Mouse (Mus musculus) urinary bladder, postnatal 36 days (tissue): ENCODE data around the gene Astn2.
"Not testable (repeated sequence)": the region's sequence is repeated elsewhere in the genome, so short reads cannot be mapped to it uniquely, and the experiment has no call there.

Source experiments
- DNase-seq, 2 experiments: peaks; one replicate each; pipeline ENCODE4 v3.0.0; 2022; ENCODE audit warnings: low spot score in 2 of 2, mixed read lengths in 1 of 2

Astn2 gene

DNA sequence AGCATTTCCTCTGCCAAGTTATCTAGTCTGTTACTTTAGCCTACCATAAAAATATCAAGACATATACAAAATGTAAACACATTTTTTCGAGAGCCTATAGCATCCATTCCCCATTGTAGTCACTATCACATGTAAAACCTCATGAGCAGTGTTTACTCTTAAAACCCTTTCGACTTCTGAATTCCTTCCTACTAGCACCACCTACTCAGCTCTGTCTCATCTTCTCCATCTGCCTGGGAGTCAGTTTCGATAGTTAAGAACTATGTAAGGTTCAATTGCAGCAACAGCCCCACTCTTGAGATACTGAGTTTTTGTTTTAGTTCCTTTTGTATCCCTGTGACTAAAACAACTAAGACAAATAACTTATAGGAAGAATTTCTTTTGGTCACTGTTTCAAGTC is 651.5 kb downstream of the Astn2 start:
- no peak for DNase-seq

DNA sequence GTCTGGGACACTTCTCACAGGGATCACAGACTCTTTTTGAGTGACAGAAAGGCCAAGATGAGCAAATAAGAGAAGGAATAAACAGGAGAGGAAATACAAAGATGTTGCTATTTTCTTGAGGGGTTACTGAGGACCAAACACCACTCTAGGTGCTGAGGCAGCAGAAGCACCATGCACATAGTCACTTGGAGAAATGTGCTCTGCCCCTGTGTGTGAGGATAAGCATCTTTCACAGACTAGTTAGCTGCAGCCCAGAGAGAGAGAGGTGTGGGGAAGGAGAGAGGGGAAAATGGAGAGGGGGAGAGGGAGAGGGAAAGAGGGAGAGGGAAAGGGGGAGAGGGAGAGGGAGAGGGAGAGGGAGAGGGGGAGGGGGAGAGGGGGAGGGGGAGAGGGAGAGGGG is 659.6 kb downstream of the Astn2 start:
- DNase-seq: no peak

GRCm38 (mm10) chr4:65744088-65744610 is 660.3 kb downstream of the Astn2 start:
- DNase-seq: no peak

DNA sequence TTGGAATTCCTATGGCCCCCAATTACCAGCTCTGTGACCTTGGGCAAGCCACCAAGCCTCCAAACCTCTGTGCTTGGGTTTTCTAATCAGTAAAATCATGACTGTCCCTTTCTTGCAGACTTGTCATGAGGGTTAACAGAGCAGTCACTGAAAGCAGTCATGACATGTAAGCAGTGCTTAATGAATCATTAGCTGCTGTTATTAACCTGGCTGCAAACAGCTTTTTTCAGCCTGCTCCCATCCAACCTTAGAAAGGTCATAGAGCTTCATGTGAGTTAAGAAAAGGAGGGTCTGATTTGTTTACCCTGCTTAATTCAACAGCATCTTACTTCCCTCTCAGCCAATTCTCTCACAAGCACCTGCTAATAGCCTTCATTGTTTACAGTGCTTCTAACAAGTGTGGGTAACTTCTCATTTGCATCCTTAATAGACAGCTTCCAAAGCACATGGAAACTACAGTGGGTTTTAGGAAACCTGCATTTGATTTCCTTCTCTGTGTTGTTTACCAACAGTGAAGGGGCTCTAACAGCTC is 661.2 kb downstream of the Astn2 start:
- DNase-seq: no peak

DNA sequence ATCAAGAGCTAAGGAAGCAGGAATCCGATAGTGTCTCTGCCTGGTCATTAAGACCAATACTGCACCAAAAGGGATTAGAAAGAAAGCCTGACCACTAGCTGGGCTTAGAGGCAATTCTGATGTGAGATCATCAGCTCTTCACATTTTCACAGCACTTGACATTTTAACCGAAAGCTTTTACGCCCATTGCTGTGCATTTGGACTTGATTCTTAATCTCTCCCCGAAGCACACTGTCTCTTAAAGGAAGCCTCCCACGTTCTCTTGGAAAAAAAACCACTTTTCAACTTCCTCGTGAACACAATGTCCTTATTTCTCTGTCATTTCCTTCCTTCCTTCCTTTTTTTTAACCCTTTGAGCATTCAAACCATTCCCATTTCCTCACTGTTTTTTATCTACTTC is 680.0 kb downstream of the Astn2 start:
- no peak for DNase-seq

DNA sequence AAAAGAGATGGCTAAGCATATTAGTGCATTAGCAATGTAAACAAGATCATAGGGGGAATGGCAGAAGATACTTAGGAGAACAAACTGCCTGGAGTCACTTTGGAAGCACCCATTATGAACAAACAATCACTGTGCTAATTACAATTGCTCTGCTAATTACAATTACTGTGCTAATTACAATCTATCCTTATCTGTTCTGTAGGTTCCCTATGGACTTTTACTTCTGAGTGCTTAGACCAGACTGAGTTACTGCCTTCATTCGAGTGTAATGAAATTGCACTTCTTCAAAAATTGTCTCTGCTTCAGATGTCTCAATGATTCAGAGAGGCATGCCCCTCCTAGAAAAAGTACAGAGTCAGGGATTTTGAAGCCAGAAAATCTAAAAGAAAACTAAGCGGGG is 684.8 kb downstream of the Astn2 start:
- no peak for DNase-seq

DNA sequence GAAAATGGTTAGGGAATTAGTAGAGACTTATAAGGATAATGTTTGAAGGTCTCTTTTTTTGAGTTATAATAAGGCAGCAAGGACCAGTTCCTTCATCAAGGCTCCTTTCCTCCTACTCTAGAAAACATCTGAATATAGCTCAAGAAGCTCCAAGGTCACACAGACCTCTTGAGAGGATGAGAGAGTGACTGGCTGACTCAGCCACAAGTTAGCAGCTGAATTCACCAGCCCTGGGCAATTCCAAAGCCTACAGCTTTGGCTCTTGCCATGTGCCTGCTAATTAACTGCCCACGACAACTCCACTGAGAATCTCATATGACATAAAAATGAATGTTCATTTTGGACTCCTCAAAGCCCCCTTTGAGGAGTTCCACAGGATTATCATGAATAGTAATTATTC is 686.5 kb downstream of the Astn2 start:
- DNase-seq: no peak

GRCm38 (mm10) chr4:65716086-65716485 is 688.3 kb downstream of the Astn2 start:
- no peak for DNase-seq

DNA sequence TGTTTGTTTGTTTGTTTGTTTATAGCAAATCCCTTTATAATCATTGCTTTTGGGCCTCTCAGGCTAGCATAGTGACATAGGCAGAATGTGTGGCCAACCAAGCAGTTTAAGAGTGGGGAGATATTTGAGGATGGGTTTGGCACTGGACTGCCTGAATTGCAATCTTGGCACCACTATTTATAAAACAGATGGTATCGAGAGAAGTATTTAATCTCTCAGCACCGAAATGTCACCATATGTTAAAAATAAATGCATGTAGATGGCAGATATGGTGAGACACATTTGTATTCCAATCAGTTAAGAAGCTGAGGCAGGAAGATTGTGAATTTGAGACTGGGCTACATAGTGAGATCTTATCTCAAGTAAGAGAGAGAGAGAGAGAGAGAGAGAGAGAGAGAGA is 692.7 kb downstream of the Astn2 start:
- no peak for DNase-seq

GRCm38 (mm10) chr4:65710623-65711022 is 693.8 kb downstream of the Astn2 start:
- no peak for DNase-seq

DNA sequence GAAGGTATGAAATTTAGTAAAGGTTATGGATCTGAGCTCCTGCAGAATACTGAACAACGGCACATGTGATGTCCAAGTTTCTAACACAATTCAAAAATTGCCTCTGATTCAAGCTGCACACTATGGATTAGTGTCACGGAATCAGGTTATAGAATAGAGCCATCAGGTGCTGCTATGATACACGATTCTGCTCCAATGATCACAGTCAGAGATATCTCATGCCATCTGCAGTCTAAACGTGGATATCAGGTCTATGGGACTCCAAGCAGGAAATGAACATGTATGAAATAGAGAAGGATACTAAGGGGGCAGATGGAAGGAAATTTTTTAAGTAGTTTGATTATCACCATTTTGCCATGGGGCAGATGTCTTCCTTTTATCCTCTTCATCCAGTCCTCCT is 702.6 kb downstream of the Astn2 start:
- DNase-seq: no peak

GRCm38 (mm10) chr4:65699743-65700361 is 704.6 kb downstream of the Astn2 start:
- DNase-seq: no peak

DNA sequence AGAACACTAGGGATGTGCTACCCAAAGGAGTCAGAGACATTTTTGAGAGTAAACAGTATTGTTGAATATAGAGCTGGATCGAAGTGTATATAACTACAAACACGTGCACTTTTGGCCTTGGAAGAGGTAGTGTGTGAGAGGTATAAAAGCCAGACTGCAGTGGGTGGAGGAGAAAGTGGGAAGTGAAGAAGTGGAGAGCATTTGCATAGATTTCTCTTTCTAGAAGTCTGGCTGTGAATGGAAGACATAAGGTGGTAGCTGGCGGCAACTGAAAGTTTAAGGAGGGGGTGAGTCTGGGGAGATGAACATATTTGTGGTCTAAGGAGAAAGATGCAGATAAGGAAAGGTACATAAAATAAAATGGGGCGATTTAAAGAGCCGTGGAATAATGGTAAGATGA is 709.2 kb downstream of the Astn2 start:
- no peak for DNase-seq

DNA sequence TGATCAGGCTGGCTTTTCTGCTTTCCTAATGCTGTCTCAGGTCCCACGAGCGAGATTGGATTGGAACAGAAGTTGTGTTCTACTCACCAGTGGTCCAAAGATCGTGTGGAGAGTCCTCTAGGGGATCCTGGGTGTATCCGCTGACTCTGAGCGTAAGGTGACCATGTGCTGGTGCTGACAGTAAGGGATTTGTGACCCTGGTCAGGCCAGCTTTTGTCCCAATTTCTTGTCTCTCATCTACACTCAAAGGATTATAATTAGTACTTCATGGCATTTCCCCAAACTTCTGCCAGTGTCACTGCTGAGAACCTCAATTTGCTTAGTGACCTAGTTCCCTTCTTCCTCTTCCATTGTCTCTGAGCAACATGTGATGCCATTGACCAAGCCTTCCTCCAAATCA is 710.4 kb downstream of the Astn2 start:
- DNase-seq: no peak

DNA sequence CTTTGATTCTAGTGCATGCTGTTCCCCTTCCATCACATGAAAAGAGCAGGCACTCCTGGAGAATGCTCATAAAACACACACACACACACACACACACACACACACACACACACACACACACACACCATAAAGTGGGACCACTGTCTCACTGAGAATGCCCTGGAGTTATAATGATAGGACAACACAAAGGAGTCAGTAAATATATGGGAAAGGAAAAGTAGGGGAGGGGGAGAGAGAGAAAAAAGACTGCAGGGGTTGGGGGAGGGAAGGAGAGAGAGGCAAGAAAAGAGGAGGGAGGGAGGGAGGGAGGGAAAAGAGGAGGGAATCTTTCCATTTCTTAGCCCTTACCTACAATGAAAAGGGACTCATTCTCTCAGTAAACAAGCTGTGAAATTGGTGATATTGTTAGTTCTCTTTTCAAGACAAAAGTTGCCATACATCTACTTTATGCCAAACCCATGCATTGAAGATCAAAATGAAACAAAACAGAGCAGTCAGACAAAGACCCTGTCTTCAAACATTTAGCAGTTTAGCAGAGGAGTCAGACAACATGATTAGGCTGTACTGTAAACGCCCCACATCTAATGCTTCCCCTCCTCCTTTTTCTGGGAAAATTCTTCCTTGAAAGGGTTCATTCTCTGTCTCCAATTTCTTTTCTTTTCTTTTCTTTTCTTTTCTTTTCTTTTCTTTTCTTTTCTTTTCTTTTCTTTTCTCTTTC is 717.2 kb downstream of the Astn2 start:
- no peak for DNase-seq

- no peak for DNase-seq
Observed at GRCm38 (mm10) chr4:65686258-65687005, 718.0 kb downstream of the Astn2 start.

DNA sequence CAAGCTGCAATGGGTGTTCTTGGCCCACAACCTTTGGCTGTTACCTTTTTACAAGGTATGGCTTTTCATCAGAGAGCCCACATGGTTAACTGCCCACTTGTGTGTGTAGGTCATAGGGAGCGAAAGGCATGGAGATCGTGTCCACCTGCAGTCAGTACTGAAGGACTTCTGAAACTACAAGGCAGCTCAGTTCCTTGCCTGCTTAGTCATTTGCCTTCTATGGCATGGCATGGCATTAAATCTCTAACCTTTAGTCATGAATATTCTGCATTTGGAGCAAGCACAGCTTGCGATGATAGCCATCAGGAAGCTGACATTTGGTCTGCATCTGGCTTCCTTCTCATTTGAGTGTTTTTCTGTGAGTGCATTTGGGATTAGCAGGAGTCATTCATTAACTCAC is 720.0 kb downstream of the Astn2 start:
- no peak for DNase-seq

DNA sequence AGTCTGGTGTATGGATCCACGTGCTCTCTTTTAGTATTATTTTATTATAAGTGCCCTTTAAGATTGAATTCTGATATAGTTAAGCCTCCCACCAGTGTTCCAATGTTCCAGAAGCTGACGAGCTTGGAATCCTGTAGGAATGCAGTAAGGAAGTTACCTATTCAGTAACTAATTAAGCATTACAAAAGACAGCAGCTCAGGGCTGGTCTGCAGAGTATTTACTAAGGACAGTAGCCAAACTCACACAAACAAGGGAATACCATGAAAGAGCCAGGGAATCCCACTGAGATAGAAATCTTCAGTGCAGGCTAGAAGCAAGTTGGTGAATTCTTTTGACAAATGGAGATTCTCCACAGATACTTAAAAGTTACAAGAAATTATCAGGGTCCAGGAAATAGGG is 724.6 kb downstream of the Astn2 start:
- DNase-seq: not testable (repeated sequence)

GRCm38 (mm10) chr4:65678929-65679328 is 725.5 kb downstream of the Astn2 start:
- no peak for DNase-seq

GRCm38 (mm10) chr4:65678495-65678894 is 725.9 kb downstream of the Astn2 start:
- DNase-seq: no peak

- DNase-seq: no peak
Observed at GRCm38 (mm10) chr4:65674267-65674978, 730.0 kb downstream of the Astn2 start.

GRCm38 (mm10) chr4:65673418-65673933 is 730.9 kb downstream of the Astn2 start:
- DNase-seq: no peak
